Mouse (Mus musculus) embryonic facial prominence, embryonic 11.5 days (tissue): ENCODE measurements around the gene Gm973. TPM values are rescaled to one million over a fixed set of nuclear protein-coding genes. Genes with fewer than 3 reads are reported as not detected.

Experiments
- ATAC-seq: fragments of 200-750 bp; cut with Nextera tagmentation; replicated peaks from 2 replicates; pipeline ENCODE4 v1.8.0; 2017; ENCODE audit warnings: low read depth; ENCODE audit not compliant: insufficient number of reproducible peaks, low FRiP score, low TSS enrichment
- DNase-seq: peaks from one replicate; pipeline ENCODE4 v3.0.0-alpha.2; 2015; ENCODE audit warnings: low spot score
- H3K27ac ChIP-seq: fragments of 300-500 bp; sonication (generic); replicated peaks from 2 replicates; pipeline ENCODE4 v1.5.1; 2014; ENCODE audit warnings: mild to moderate bottlenecking, low read depth, low read length, control low read depth
- H3K27me3 ChIP-seq: fragments of 300-500 bp; sonication (generic); 2 replicates; pipeline ENCODE4 v1.6.1; 2014; ENCODE audit warnings: mild to moderate bottlenecking, low read length, moderate library complexity, mixed read lengths; ENCODE audit not compliant: control insufficient read depth, insufficient read depth
- H3K36me3 ChIP-seq: fragments of 300-500 bp; sonication (generic); replicated peaks from 2 replicates; pipeline ENCODE4 v1.6.1; 2014; ENCODE audit warnings: low read depth, mild to moderate bottlenecking, low read length, moderate library complexity, mixed read lengths; ENCODE audit not compliant: control insufficient read depth, insufficient read depth
- H3K4me1 ChIP-seq: fragments of 300-500 bp; sonication (generic); 2 replicates; pipeline ENCODE4 v1.6.1; 2014; ENCODE audit warnings: low read length, mixed read lengths; ENCODE audit not compliant: control insufficient read depth, insufficient read depth
- H3K4me2 ChIP-seq: fragments of 300-500 bp; sonication (generic); 2 replicates; pipeline ENCODE4 v1.6.1; 2014; ENCODE audit warnings: low read depth, mild to moderate bottlenecking, control low read depth, low read length, moderate library complexity
- H3K4me3 ChIP-seq: fragments of 300-500 bp; sonication (generic); 2 replicates; pipeline ENCODE4 v1.5.1; 2014; ENCODE audit warnings: low read depth, low read length, control low read depth
- H3K9ac ChIP-seq: fragments of 300-500 bp; sonication (generic); replicated peaks from 2 replicates; pipeline ENCODE4 v1.6.1; 2014; ENCODE audit warnings: mild to moderate bottlenecking, control low read depth, low read length
- H3K9me3 ChIP-seq: fragments of 300-500 bp; sonication (generic); replicated peaks from 2 replicates; pipeline ENCODE4 v1.6.1; 2016; ENCODE audit warnings: mild to moderate bottlenecking, low read length, inconsistent platforms, mixed read lengths; ENCODE audit not compliant: control insufficient read depth
- WGBS: fragments of 180-500 bp; shearing (Covaris S2); extraction: QIAGEN DNeasy Blood & Tissue Kit; methylation state at CpG from one replicate; pipeline ENCODE4 v1.1.7; 2014; 5-methylcytosine and 5-hydroxymethylcytosine counted together
- polyA plus RNA-seq: library from polyadenylated mRNA; unstranded; fragments of >200 nt; fragmentation: Nextera tagmentation; extraction: Ambion mirVana; gene quantifications from 2 replicates; pipeline ENCODE4 v1.2.1, GENCODE M21; 2014

The Gm973 gene
- polyA plus RNA-seq, 1 experiment from 2014 or later, result 2.3 TPM

GRCm38 (mm10) chr1:59540537-59541148 lies 24.6 kb downstream of the Gm973 start:
- DNase-seq, result no peak
- 82% methylated on average over 19 of the region's 19 CpGs for WGBS

GRCm38 (mm10) chr1:59541271-59542020 lies 25.4 kb downstream of the Gm973 start:
- 82% methylated on average over 16 of the region's 16 CpGs for WGBS
- Histone ChIP-seq H3K9me3 (no peaks in the 10 kb centered on the region), H3K4me2 (no peak overlapping the region), H3K9ac (no peak overlapping the region), H3K4me3 (no peak overlapping the region), H3K27me3 (no peaks in the 10 kb centered on the region), H3K27ac (no peak overlapping the region; the same call in 1 of the 2 replicates), H3K4me1 (no peaks in the 10 kb centered on the region), H3K36me3 (no peaks in the 10 kb centered on the region)
- no peak; the same call in 1 of the 2 replicates for ATAC-seq
- no peak for DNase-seq

More at GRCm38 (mm10) chr1:59540537-59541148, 24.6 kb downstream of the Gm973 start:
- Histone ChIP-seq H3K9me3 (no peaks in the 10 kb centered on the region), H3K4me3 (no peak overlapping the region), H3K9ac (no peak overlapping the region), H3K27ac (no peak overlapping the region), H3K4me2 (no peak overlapping the region), H3K4me1 (no peaks in the 10 kb centered on the region), H3K36me3 (no peaks in the 10 kb centered on the region), H3K27me3 (no peaks in the 10 kb centered on the region)
- ATAC-seq, result no peak

GRCm38 (mm10) chr1:59542231-59542630 lies 26.2 kb downstream of the Gm973 start:
- no peaks in the 10 kb centered on the region for H3K9me3 ChIP-seq
- DNase-seq, result no peak
- H3K9ac ChIP-seq, result no peak overlapping the region
- WGBS, result 65% methylated on average over 6 of the region's 6 CpGs
- no peak overlapping the region for H3K27ac ChIP-seq
- no peak overlapping the region for H3K4me2 ChIP-seq
- H3K36me3 ChIP-seq, result no peaks in the 10 kb centered on the region
- no peak for ATAC-seq
- no peak overlapping the region for H3K4me3 ChIP-seq
- no peaks in the 10 kb centered on the region for H3K4me1 ChIP-seq
- H3K27me3 ChIP-seq, result no peaks in the 10 kb centered on the region

- no peaks in the 10 kb centered on the region for H3K4me1 ChIP-seq
- 70% methylated on average over 8 of the region's 8 CpGs for WGBS
- no peaks in the 10 kb centered on the region for H3K36me3 ChIP-seq
- no peaks in the 10 kb centered on the region for H3K27me3 ChIP-seq
- ATAC-seq (no peak), DNase-seq (no peak)
- H3K27ac ChIP-seq, result no peak overlapping the region
- no peak overlapping the region for H3K9ac ChIP-seq
- H3K9me3 ChIP-seq, result no peaks in the 10 kb centered on the region
- no peak overlapping the region for H3K4me2 ChIP-seq
- H3K4me3 ChIP-seq, result no peak overlapping the region
Observed at GRCm38 (mm10) chr1:59543911-59544310, 27.8 kb downstream of the Gm973 start.

GRCm38 (mm10) chr1:59548486-59548885 lies 32.4 kb downstream of the Gm973 start:
- 83% methylated on average over 5 of the region's 5 CpGs for WGBS
- Histone ChIP-seq H3K9ac (no peak overlapping the region), H3K9me3 (no peaks in the 10 kb centered on the region), H3K4me3 (no peak overlapping the region), H3K27ac (no peak overlapping the region), H3K4me2 (no peak overlapping the region), H3K36me3 (no peaks in the 10 kb centered on the region), H3K27me3 (no peaks in the 10 kb centered on the region), H3K4me1 (no peaks in the 10 kb centered on the region)
- DNase-seq (no peak), ATAC-seq (no peak)

GRCm38 (mm10) chr1:59549036-59549675 lies 33.1 kb downstream of the Gm973 start:
- ATAC-seq, result no peak
- DNase-seq, result no peak
- Histone ChIP-seq H3K9ac (no peak overlapping the region), H3K36me3 (no peaks in the 10 kb centered on the region), H3K27ac (no peak overlapping the region), H3K27me3 (no peaks in the 10 kb centered on the region), H3K4me1 (no peaks in the 10 kb centered on the region), H3K9me3 (no peaks in the 10 kb centered on the region), H3K4me2 (no peak overlapping the region), H3K4me3 (no peak overlapping the region)
- 60% methylated on average over 7 of the region's 7 CpGs for WGBS

GRCm38 (mm10) chr1:59550227-59550626 lies 34.2 kb downstream of the Gm973 start:
- 78% methylated on average over 6 of the region's 6 CpGs for WGBS
- no peak for ATAC-seq

GRCm38 (mm10) chr1:59550996-59551395 lies 34.9 kb downstream of the Gm973 start:
- Histone ChIP-seq H3K4me2 (no peak overlapping the region), H3K27ac (no peak overlapping the region), H3K4me1 (no peaks in the 10 kb centered on the region), H3K9ac (no peak overlapping the region), H3K36me3 (no peaks in the 10 kb centered on the region), H3K27me3 (no peaks in the 10 kb centered on the region), H3K9me3 (no peaks in the 10 kb centered on the region), H3K4me3 (no peak overlapping the region)
- ATAC-seq, result no peak
- 63% methylated on average over 11 of the region's 11 CpGs for WGBS
- DNase-seq, result no peak

More at GRCm38 (mm10) chr1:59550227-59550626, 34.2 kb downstream of the Gm973 start:
- Histone ChIP-seq H3K9ac (no peak overlapping the region), H3K27me3 (no peaks in the 10 kb centered on the region), H3K4me2 (no peak overlapping the region), H3K4me3 (no peak overlapping the region), H3K9me3 (no peaks in the 10 kb centered on the region), H3K27ac (no peak overlapping the region), H3K4me1 (no peaks in the 10 kb centered on the region), H3K36me3 (no peaks in the 10 kb centered on the region)
- DNase-seq, result no peak
